Mouse (Mus musculus) adrenal gland, adult 8-10 months (tissue): ENCODE measurements around the gene Pnmt. TPM values are rescaled to one million over a fixed set of nuclear protein-coding genes. Genes with fewer than 3 reads are reported as not detected.

Experiments used
- DNase-seq: peaks from one replicate; pipeline ENCODE4 v3.0.0; 2022
- total RNA-seq, 4 experiments: library from RNA; stranded (reverse); gene quantifications; 2 replicates each; pipeline ENCODE4 v1.2.4; 2022

The Pnmt gene
- total RNA-seq, 4 experiments from 2014 or later, result 210 to 1,003 (median 584) TPM

DNA sequence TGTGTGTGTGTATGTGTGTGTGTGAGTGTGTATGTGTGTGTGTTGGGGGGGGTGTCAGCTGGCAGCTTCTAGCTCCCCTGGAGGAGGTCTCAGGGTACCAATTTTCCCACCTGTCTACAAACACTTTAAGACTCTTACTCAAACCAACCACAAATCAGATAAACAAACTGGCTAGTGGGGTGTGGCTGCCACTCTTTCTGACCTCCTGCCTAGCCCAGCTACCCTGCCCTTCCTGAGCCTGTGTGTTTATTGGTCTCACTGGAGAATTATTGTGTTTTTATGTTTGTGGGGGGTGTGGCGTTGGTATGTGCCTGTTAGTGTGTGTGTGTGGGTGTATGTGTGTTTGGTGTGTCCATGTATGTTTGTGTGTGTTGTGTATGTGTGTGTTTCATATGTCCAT lies 30.8 kb downstream of the Pnmt start:
- no peak for DNase-seq

DNA sequence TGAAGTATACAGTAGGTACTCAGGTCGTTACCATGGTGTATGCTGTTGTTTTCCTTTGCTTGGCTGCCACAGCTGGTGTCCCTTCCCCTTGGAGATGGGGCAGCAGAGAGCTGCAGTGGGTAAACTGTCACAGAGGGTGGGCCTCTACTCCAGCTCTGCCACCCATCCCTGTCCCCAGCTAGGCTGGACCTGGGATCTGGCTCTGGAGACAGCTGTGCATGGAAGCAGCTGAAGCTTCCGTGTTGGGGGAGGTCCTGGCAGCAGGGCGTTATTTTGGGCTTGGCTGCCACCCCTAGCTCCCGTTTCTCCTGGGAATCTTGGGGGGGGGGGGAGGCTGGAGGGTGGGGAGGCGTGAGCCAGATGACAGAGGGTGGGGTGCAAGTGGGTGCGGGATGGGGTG lies 32.0 kb downstream of the Pnmt start:
- no peak for DNase-seq

GRCm38 (mm10) chr11:98418939-98419547 lies 32.8 kb downstream of the Pnmt start:
- no peak for DNase-seq

DNA sequence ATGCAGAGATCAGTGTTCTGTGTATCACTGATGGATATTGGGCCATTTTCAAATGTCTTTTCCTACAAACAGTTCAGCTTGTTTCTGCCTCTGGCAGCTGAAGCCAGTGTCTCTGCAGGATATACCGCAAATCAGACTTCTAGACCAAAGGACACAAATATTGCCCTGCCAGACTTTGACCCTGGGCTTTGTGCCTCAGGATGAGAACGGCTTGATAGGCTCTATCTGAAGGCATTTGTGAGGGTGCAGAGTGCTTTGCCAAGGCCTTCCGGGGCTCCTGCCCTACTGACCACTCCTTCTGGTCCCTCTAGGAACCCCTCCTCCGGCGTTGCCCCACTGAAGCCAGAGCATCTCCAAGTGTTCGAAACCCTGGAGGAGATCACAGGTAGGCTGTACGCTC lies 40.3 kb downstream of the Pnmt start:
- DNase-seq, result no peak

DNA sequence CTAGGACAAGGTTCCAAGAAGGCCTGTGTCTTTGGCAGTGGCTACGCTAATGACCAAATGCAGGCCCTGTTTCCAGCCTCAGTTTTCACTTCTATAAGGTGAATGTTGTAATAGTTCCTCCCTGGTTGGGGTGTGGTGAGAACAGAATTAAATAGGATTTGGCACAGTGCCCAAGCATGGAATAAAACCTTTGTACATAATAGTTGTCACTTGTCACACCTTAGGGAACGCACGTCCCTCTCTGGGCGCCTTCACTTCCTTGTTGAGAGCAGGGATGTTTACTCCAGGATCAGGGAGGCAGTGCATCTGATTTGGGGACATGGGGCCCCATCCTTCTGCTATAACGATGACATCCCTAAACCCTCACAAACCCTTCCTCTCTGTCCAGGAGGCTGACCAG lies 42.2 kb downstream of the Pnmt start:
- no peak for DNase-seq

DNA sequence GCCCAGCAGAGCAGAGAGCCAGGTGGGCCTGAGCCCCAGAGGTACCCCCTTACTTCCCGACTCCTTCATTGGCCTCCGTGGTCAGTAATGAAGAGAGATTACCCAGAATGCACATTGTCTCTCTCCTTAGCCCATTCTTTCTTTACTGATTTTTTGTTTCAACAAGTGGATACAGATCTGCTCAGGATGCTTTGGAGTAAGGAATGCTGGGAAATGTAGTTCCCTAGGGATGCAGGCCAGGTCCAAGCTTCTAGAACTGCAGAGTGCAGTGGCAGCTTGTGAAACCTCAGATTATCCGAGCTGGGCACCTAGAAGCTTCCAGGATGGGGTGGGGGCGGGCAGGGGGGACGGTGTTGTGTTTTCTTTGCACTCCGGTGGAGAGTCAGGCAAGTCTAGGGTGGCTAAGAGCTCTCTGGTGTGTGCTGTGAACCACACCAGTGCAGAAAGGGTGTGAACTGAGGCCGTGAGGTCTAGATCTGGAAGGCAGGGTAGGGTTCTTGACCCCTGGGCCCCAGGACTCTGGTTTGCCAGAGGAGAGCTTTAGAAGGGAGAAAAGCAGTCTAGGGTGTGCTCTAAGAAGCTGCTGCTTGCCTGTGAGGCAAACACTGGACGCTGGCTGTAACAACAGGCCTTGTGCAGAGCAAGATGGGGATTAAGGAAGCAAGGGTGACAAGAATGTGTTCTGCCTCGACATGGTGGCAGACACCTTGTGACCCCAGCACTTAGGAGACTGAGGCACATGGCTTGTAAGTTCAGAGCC lies 45.7 kb downstream of the Pnmt start:
- DNase-seq, result no peak

GRCm38 (mm10) chr11:98435723-98436122 lies 49.5 kb downstream of the Pnmt start:
- no peak for DNase-seq

- no peak for DNase-seq
These were observed 51.2 kb downstream of the Pnmt start for GRCm38 (mm10) chr11:98437441-98437840.

Other genes with a start within 250 kb of the Pnmt start
- 10 to 100 TPM; 37.4 to 45.0 (median 41.1) TPM for gene Fbxl20, start 236.0 kb upstream of the Pnmt start, total RNA-seq
- gene Med1, start 193.2 kb upstream of the Pnmt start, total RNA-seq, result 10 to 100 TPM; 62.9 to 72.7 (median 66.6) TPM
- gene Cdk12, start 183.4 kb upstream of the Pnmt start, total RNA-seq, result 10 to 100 TPM; 41.6 to 57.7 (median 49.9) TPM
- not detected for gene Neurod2, start 56.8 kb upstream of the Pnmt start, total RNA-seq
- under 1 TPM in 3 of 4 experiments, not detected in 1; 0.20 to 0.73 (median 0.56) TPM for gene Ppp1r1b, start 38.0 kb upstream of the Pnmt start, total RNA-seq
- 10 to 100 TPM; 22.4 to 33.9 (median 29.1) TPM for gene Stard3, start 28.1 kb upstream of the Pnmt start, total RNA-seq
- 1 to 10 TPM in 1 of 4 experiments, under 1 TPM in 2, not detected in 1; 0.37 to 1.0 (median 0.73) TPM for gene Tcap, start 2.6 kb upstream of the Pnmt start, total RNA-seq
- gene Pgap3, start 14.0 kb downstream of the Pnmt start, total RNA-seq, result 10 to 100 TPM in 1 of 4 experiments, 1 to 10 TPM in 3; 5.7 to 10.5 (median 7.5) TPM
- 1 to 10 TPM; 4.4 to 6.6 (median 5.1) TPM for gene Erbb2, start 26.0 kb downstream of the Pnmt start, total RNA-seq
- gene Mien1, start 52.5 kb downstream of the Pnmt start, total RNA-seq, result 100 to 1,000 TPM in 1 of 4 experiments, 10 to 100 TPM in 3; 78.5 to 100 (median 88.6) TPM
- gene Grb7, start 59.9 kb downstream of the Pnmt start, total RNA-seq, result under 1 TPM in 3 of 4 experiments, not detected in 1; 0.13 to 0.70 (median 0.42) TPM
- 1 to 10 TPM in 1 of 4 experiments, under 1 TPM in 3; 0.49 to 1.0 (median 0.75) TPM for gene Ikzf3, start 159.6 kb downstream of the Pnmt start, total RNA-seq
- gene Zpbp2, start 164.6 kb downstream of the Pnmt start, total RNA-seq, result 1 to 10 TPM in 1 of 4 experiments, under 1 TPM in 2, not detected in 1; 0.51 to 1.1 (median 0.74) TPM
- gene Ormdl3, start 200.9 kb downstream of the Pnmt start, total RNA-seq, result 100 to 1,000 TPM; 102 to 147 (median 129) TPM
- not detected for gene Lrrc3c, start 211.8 kb downstream of the Pnmt start, total RNA-seq
- 10 to 100 TPM; 12.6 to 16.2 (median 14.5) TPM for gene Gm12355, start 239.2 kb downstream of the Pnmt start, total RNA-seq
- gene Gsdma3, start 239.9 kb downstream of the Pnmt start, total RNA-seq, result 10 to 100 TPM in 1 of 4 experiments, 1 to 10 TPM in 3; 1.5 to 14.3 (median 4.9) TPM